Mouse (Mus musculus): ENCODE measurements around the gene Fnbp1. TPM values are rescaled to one million over a fixed set of nuclear protein-coding genes. Genes with fewer than 3 reads are reported as not detected.

The Fnbp1 gene
- total RNA-seq, 2 experiments from 2014 or later: 48.6 to 60.9 TPM

- DNase-seq: peak; percentile 81 to 84
- intact Hi-C loops (cut with DNase I): no loop called here
Measured at GRCm38 (mm10) chr2:30995432-30995996, 146.3 kb downstream of the Fnbp1 start.

DNA sequence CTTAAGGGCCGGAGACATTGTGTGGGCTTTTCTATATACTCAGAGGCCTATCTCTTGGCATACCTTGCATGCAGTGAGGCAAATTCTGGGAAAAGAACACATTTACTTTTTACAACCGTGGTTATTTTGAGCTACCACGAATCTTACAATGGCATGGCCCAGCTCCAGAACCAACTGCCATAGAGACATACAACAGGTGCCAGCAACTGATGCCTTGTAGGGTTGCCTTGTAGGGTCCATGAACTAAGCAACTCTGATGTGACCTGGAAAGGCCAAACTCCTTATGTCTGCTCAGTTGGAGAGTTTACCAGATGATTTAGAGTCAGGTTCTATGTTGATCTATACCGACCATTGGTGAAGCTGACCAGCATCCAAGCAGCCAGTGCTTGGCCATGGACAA is 147.0 kb downstream of the Fnbp1 start:
- no peak for DNase-seq
- intact Hi-C loops (cut with DNase I): no loop called here

DNA sequence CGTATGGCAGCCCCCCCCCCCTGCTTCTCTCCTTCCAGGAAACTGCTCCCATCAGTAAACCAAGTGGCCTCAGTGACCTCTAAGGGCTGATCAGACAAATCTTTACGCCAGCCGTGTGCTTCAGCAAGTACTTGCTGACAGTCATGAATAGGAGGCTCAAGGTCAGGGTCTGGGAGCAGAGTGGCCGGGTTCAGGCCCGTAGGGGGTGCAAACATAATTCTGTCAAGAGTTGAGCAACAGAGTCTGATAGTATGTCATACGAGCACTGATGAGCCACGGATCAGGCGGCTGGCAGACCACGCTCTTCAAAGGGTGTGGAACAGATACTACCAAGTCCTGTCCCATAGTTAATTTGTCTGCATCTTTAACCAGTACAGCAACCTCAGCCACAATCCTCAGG is 151.6 kb downstream of the Fnbp1 start:
- no peak for DNase-seq
- intact Hi-C loops (cut with DNase I): no loop called here

- intact Hi-C loops (cut with DNase I): no loop called here
- peak; percentile 38 to 41 for DNase-seq
Measured at GRCm38 (mm10) chr2:30985111-30986020, 156.4 kb downstream of the Fnbp1 start.

GRCm38 (mm10) chr2:30983024-30983423 is 158.8 kb downstream of the Fnbp1 start:
- DNase-seq: no peak
- intact Hi-C loops (cut with DNase I): no loop called here

DNA sequence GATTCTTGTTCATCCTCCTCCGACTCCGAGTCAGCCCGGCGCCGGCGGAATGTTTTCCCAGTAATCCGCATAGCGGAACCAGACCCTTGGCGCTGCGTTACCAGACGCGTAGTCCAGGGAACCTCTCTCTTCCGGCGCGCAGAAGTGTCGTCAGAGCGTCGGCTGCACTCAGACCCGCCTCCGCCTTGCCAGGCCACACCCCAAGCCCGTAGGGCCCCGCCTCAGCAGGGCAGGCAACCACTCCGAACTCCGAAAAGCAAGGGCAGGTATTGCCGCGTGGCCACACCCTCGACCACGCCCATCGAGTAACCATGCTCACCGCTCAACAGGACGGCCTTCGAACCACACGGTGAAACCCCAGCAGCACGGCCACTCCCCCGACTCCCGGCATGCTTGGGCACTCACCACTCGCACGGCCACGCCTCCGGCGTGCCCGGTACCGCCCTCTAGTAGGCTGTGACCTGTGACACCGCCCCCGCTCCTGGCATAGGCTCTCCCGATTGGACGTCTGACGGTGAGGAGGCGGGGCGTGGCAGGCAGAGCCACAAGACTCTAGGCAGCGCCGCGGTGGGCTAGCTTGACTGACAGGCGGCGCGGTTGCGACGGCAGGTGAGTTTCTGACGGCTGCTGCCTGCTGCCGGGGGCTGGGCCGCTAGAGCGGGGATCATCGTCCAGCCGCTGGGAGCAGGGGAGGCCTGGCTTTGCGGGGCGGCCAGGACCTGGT is 159.9 kb downstream of the Fnbp1 start, which contains the start of the genes BC005624 and Usp20:
Gene BC005624 (minus strand): TSS at position 412 of the 724 bp plus-strand sequence.
Gene Usp20 (plus strand): TSS at position 490 of the 724 bp plus-strand sequence.
- DNase-seq: peak; percentile 99
- intact Hi-C loops (cut with DNase I): loop anchor here (2.0 kb wide), 1 partner anchor 29 kb away; the partner anchor contains the start of gene Tor1b

Other genes with a start within 250 kb of the Fnbp1 start
- gene Ptges, start 212.1 kb downstream of the Fnbp1 start, total RNA-seq (2021): 1 to 10 TPM; 1.1 to 2.3 TPM
- gene Tor1b, start 189.0 kb downstream of the Fnbp1 start, total RNA-seq (2021): 10 to 100 TPM; 29.3 to 34.0 TPM
- 10 to 100 TPM; 18.9 to 20.7 TPM for gene Tor1a, start 174.1 kb downstream of the Fnbp1 start, total RNA-seq (2021)
- gene BC005624, start 159.8 kb downstream of the Fnbp1 start, total RNA-seq (2021): 10 to 100 TPM; 19.2 to 19.9 TPM
- 10 to 100 TPM; 58.5 to 61.1 TPM for gene Usp20, start 159.7 kb downstream of the Fnbp1 start, total RNA-seq (2021)
- 10 to 100 TPM; 42.1 to 42.3 TPM for gene Gpr107, start 10.3 kb upstream of the Fnbp1 start, total RNA-seq (2021)
- gene Ncs1, start 103.8 kb upstream of the Fnbp1 start, total RNA-seq (2021): 10 to 100 TPM; 10.8 to 17.1 TPM
- 10 to 100 TPM; 23.4 to 24.3 TPM for gene Hmcn2, start 172.4 kb upstream of the Fnbp1 start, total RNA-seq (2021)

Data from heart, postnatal 10 days (tissue).